8 mouse cellular contexts compared by ENCODE assay signal in the genomic region with DNA sequence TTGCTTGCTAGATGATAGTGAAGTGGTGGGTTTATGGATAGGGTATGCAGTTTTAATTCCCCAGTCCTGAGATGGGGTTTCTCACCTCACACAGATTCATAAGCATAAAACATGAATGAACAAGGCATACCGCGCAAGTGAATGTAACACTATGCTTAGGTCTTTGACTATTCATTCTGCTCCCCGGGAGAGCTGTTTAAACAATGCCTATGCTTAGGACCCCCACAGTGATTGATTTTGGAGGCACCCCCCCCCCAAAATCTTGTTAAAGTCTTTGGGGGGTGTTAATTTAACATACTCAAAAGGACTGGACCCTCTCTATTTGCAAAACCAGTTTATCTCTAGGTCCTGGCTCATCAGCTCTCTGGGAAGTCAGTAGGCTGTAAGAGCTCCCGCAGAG. TPM values are rescaled to one million over a fixed set of nuclear protein-coding genes. Genes with fewer than 3 reads are reported as not detected.
DNase-seq lines count a peak whose midpoint lies in the region; ATAC-seq and TF ChIP-seq lines count a peak whose summit lies in the region.

No protein-coding gene starts in this region.

- H3K9me3 ChIP-seq in lung, postnatal 0 days (ENCODE audit: low read length): 0 out of 2 replicates have a peak, but pooled peaks cover 3% of the 10 kb centered on the region
- peaks cover 12% of the 10 kb centered on the region; the same call in 1 of the 2 replicates for H3K9me3 ChIP-seq in liver, postnatal 0 days (ENCODE audit: low read length)

- H3K4me2 ChIP-seq in lung, postnatal 0 days (replicated peaks; ENCODE audit: low read depth, low read length): peak overlapping the region; percentile 11; the same call in 1 of the 2 replicates
- H3K4me2 ChIP-seq in liver, postnatal 0 days (ENCODE audit: low read depth, low read length): peak overlapping the region; percentile 30

- WGBS in lung, postnatal 0 days: 52% methylated on average over 4 of the region's 4 CpGs
- 50% methylated on average over 4 of the region's 4 CpGs for WGBS in liver, postnatal 0 days (ENCODE audit: insufficient replicate concordance)

- ATAC-seq in lung, postnatal 0 days: no peak
- ATAC-seq in liver, postnatal 0 days: no peak

- no peak overlapping the region for H3K4me3 ChIP-seq in lung, postnatal 0 days (ENCODE audit: low read depth, low read length)
- peak overlapping the region; percentile 53 for H3K4me3 ChIP-seq in liver, postnatal 0 days (ENCODE audit: low read depth, low read length)

- H3K9ac ChIP-seq in lung, postnatal 0 days (replicated peaks; ENCODE audit: low read depth): no peak overlapping the region
- peak overlapping the region; percentile 3 for H3K9ac ChIP-seq in liver, postnatal 0 days (replicated peaks)

- H3K27ac ChIP-seq in lung, postnatal 0 days (ENCODE audit: low read length): no peak overlapping the region
- peak overlapping the region; percentile 69 for H3K27ac ChIP-seq in liver, postnatal 0 days (ENCODE audit: low read depth)

- peak; percentile 18 for DNase-seq in embryo, embryonic 10.5 days (ENCODE audit: low spot score)
- no peak for DNase-seq in embryo, embryonic 10 days (ENCODE audit: low spot score)
- no peak for DNase-seq in lung, postnatal 0 days (ENCODE audit: low spot score)
- DNase-seq in lung, postnatal 10 days: no peak
- DNase-seq in liver, postnatal 0 days: no peak
- DNase-seq in gastrocnemius, postnatal 36 days: no peak
- DNase-seq in cerebellum, adult 11-12 months: no peak
- no peak for DNase-seq in layer of hippocampus, postnatal 25 days (ENCODE audit: extremely low spot score in 1 of 2, low spot score in 1 of 2)

- TF ChIP-seq CTCF in lung, postnatal 0 days (IDR thresholded peaks at IDR 0.05): no peak
- no peak for TF ChIP-seq CTCF in liver, postnatal 0 days (IDR thresholded peaks at IDR 0.05; ENCODE audit: low read depth)

- TF ChIP-seq EP300 in lung, postnatal 0 days (IDR thresholded peaks at IDR 0.05): no peak
- no peak for TF ChIP-seq EP300 in liver, postnatal 0 days (IDR thresholded peaks at IDR 0.05; ENCODE audit: low read depth)

- intact Hi-C loops in gastrocnemius, postnatal 36 days (cut with DNase I): no loop called here

- H3K4me1 ChIP-seq in lung, postnatal 0 days (ENCODE audit: insufficient read depth, low read depth, low read length): no peaks in the 10 kb centered on the region; the same call in 1 of the 2 replicates
- no peaks in the 10 kb centered on the region for H3K4me1 ChIP-seq in liver, postnatal 0 days (ENCODE audit: insufficient read depth)

- H3K36me3 ChIP-seq in lung, postnatal 0 days (ENCODE audit: insufficient read depth, low read length): no peaks in the 10 kb centered on the region
- no peaks in the 10 kb centered on the region for H3K36me3 ChIP-seq in liver, postnatal 0 days (replicated peaks; ENCODE audit: insufficient read depth, low read length)

- H3K27me3 ChIP-seq in lung, postnatal 0 days (replicated peaks; ENCODE audit: insufficient read depth, low read length): no peaks in the 10 kb centered on the region
- no peaks in the 10 kb centered on the region for H3K27me3 ChIP-seq in liver, postnatal 0 days (ENCODE audit: insufficient read depth, low read length)

RNA-seq across cellular contexts. Expression of a gene that starts 1.6 kb away (rescaled TPM):
- polyA plus RNA-seq in lung, postnatal 0 days (2015; fragmentation: Nextera tagmentation; extraction: Ambion mirVana): 0.71 and 1.1 TPM in 2 replicates
- 1.1 and 1.5 TPM in 2 replicates for polyA plus RNA-seq in liver, postnatal 0 days (2015; fragmentation: Nextera tagmentation; extraction: Ambion mirVana)
- total RNA-seq in gastrocnemius, postnatal 36 days (2021): under 1 TPM; 0.31 to 0.59 TPM
- 10 to 100 TPM; 28.8 to 29.5 TPM for total RNA-seq in layer of hippocampus, postnatal 25 days (2021)

RNA-seq across cellular contexts. Expression of a gene that starts 1.7 kb away (rescaled TPM):
- 49.7 and 55.1 TPM in 2 replicates for polyA plus RNA-seq in lung, postnatal 0 days (2015; fragmentation: Nextera tagmentation; extraction: Ambion mirVana)
- 29.6 and 36.4 TPM in 2 replicates for polyA plus RNA-seq in liver, postnatal 0 days (2015; fragmentation: Nextera tagmentation; extraction: Ambion mirVana)
- 10 to 100 TPM in 1 of 2 experiments, 1 to 10 TPM in 1; 9.0 to 11.3 TPM for total RNA-seq in gastrocnemius, postnatal 36 days (2021)
- total RNA-seq in layer of hippocampus, postnatal 25 days (2021): 100 to 1,000 TPM; 160 to 182 TPM

RNA-seq across cellular contexts. Expression of a gene that starts 35.7 kb away (rescaled TPM):
- 1.0 and 1.6 TPM in 2 replicates for polyA plus RNA-seq in lung, postnatal 0 days (2015; fragmentation: Nextera tagmentation; extraction: Ambion mirVana)
- polyA plus RNA-seq in liver, postnatal 0 days (2015; fragmentation: Nextera tagmentation; extraction: Ambion mirVana): 0.71 and 0.90 TPM in 2 replicates
- total RNA-seq in gastrocnemius, postnatal 36 days (2021): 1 to 10 TPM; 4.5 to 5.5 TPM
- 1 to 10 TPM; 5.6 to 7.4 TPM for total RNA-seq in layer of hippocampus, postnatal 25 days (2021)

Comparison
In these comparisons a context has a peak if more than half of its experiments do, and no peak if none do; other contexts are left out.
1. RNA of a gene that starts 1.6 kb away (total RNA-seq): 28.8 to 29.5 TPM in layer of hippocampus, postnatal 25 days; 0.31 to 0.59 TPM in gastrocnemius, postnatal 36 days; every median in the first group is over 10 times any median in the second.
2. RNA of a gene that starts 1.7 kb away (total RNA-seq): 160 to 182 TPM in layer of hippocampus, postnatal 25 days; 9.0 to 11.3 TPM in gastrocnemius, postnatal 36 days; every median in the first group is over 10 times any median in the second.